Mouse (Mus musculus): Measurements from ENCODE around the gene Afap1. TPM values are rescaled to one million over a fixed set of nuclear protein-coding genes. Genes with fewer than 3 reads are reported as not detected.

Gene Afap1
- polyA plus RNA-seq, 2 experiments: 19.5 to 20.4 TPM

DNA sequence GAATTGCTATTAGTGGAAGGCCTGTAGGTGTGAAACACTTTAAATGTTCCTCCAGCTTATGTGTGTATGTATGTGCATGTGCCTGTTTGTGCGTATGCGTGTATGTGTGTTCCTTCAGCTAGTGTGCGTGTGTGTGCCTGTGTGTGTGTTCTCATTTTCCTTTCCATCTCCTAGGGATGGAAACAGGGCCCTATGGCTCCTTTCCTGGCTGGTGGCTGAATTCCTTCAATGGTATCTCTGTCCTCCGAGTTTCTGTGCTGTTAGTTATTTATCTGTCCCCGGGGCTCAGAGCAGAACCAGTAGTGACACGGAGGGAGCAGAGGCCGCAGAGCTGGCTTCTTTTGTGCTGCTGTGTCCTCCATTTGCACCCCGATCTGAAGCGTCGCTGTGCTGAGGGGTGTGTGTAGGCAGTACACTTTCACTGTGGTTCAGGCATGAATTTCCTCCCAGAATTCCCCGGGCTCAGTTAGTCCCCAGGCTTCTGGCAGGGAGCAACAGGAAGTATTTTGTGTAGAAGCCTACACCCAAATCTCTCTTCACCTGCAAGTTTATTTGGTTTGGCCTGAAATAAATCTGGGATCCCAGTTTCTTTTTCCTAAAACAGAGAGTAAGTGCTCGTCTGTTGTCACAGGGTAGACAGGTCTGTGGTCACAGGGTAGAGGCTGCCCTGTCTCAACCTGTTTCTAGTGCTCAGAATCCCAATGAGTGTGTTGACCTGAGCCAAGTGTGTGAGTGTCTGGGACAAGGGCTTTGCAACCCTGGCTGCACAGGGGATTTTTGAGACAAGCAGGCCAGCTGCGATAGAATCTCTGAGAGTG lies 15.7 kb downstream of the Afap1 start:
- peak overlapping the region; percentile 30 for H3K27ac ChIP-seq (replicated peaks; ENCODE audit: low read depth, low read length)
- no peak for ATAC-seq (ENCODE audit: low FRiP score, low read depth)
- TF ChIP-seq POLR2A (IDR thresholded peaks at IDR 0.05; ENCODE audit: borderline replicate concordance, extremely low read depth, insufficient read depth, insufficient read length): no peak
- H3K27me3 ChIP-seq (ENCODE audit: control insufficient read depth, insufficient read depth, low read length): no peaks in the 10 kb centered on the region
- WGBS: 62% methylated on average over 13 of the region's 13 CpGs
- H3K4me2 ChIP-seq (replicated peaks; ENCODE audit: low read depth, low read length, severe bottlenecking): no peak overlapping the region
- DNase-seq (ENCODE audit: low spot score): no peak
- no peaks in the 10 kb centered on the region for H3K9me3 ChIP-seq (ENCODE audit: control insufficient read depth, low read length)
- H3K4me1 ChIP-seq (ENCODE audit: control insufficient read depth, insufficient read depth, low read length): peaks cover 41% of the 10 kb centered on the region
- peaks cover 9% of the 10 kb centered on the region for H3K36me3 ChIP-seq (ENCODE audit: control insufficient read depth, insufficient read depth, low read length)
- peak overlapping the region; percentile 25; the same call in 1 of the 2 replicates for H3K9ac ChIP-seq (ENCODE audit: low read depth, low read length, severe bottlenecking)
- no peak overlapping the region for H3K4me3 ChIP-seq (replicated peaks; ENCODE audit: low read length)

DNA sequence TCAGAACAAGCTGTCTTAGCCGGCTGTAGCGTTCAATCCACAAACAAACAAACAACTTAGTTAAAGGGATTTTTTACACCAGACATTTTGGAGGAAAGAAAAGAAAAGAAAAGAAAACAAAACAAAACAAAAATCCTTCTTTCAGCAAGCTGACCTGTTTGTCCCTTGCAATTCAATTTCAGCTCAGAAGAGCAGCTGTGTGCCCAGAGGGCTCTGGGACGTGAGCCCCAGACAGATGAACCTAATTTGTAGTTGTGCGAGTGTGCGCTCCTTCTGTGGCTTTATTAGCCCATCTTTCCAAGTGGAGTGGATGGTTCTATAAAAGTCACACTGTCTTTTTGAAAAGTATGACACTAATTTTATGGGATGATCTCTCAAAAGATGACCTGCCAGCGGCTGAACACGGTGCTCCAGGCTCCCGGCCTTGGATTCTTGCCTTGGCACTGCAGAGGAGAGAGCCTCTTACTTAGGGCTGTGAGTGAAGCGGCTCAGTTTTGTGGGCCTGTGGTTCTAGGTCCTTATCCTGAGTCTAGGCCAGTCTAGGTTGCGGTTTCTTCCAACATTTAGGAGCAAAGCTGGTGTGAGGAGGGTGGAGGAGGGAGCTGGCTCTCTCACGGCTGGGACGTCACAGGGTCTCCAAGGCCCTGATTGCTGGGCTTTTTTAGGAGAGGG lies 22.6 kb downstream of the Afap1 start:
- H3K9me3 ChIP-seq (ENCODE audit: control insufficient read depth, low read length): no peaks in the 10 kb centered on the region
- no peaks in the 10 kb centered on the region; the same call in 1 of the 2 replicates for H3K36me3 ChIP-seq (ENCODE audit: control insufficient read depth, insufficient read depth, low read length)
- no peak overlapping the region for H3K4me3 ChIP-seq (replicated peaks; ENCODE audit: low read length)
- H3K27me3 ChIP-seq (ENCODE audit: control insufficient read depth, insufficient read depth, low read length): no peaks in the 10 kb centered on the region
- DNase-seq (ENCODE audit: low spot score) (no peak), ATAC-seq (ENCODE audit: low FRiP score, low read depth) (no peak)
- peaks cover 32% of the 10 kb centered on the region for H3K4me1 ChIP-seq (ENCODE audit: control insufficient read depth, insufficient read depth, low read length)
- 61% methylated on average over 12 of the region's 12 CpGs for WGBS
- H3K9ac ChIP-seq (ENCODE audit: low read depth, low read length, severe bottlenecking): no peak overlapping the region
- H3K27ac ChIP-seq (replicated peaks; ENCODE audit: low read depth, low read length): no peak overlapping the region
- H3K4me2 ChIP-seq (replicated peaks; ENCODE audit: low read depth, low read length, severe bottlenecking): no peak overlapping the region
- TF ChIP-seq POLR2A (IDR thresholded peaks at IDR 0.05; ENCODE audit: borderline replicate concordance, extremely low read depth, insufficient read depth, insufficient read length): no peak

DNA sequence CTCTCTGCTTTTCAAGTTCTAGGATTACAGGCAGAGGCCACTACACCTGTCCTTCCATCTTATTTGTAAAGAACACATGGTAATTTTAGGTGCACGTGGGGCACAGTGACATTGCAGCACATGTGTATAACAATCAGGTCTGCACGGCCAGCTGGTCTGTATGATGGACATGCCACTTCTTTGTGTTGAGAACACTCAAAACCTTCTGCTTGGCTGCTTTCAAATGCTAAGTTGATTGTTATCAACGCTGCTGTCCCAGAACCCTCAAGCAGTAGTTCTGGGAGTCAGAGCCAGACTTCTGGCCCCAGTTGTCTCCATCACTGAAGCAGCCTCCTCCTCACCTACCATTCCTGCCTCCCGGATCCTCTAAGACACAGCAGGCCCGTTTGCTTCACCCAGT lies 23.5 kb downstream of the Afap1 start:
- H3K9ac ChIP-seq (ENCODE audit: low read depth, low read length, severe bottlenecking): no peak overlapping the region
- no peak overlapping the region for H3K4me2 ChIP-seq (replicated peaks; ENCODE audit: low read depth, low read length, severe bottlenecking)
- H3K36me3 ChIP-seq (ENCODE audit: control insufficient read depth, insufficient read depth, low read length): no peaks in the 10 kb centered on the region; the same call in 1 of the 2 replicates
- DNase-seq (ENCODE audit: low spot score) (no peak), ATAC-seq (ENCODE audit: low FRiP score, low read depth) (no peak)
- H3K27me3 ChIP-seq (ENCODE audit: control insufficient read depth, insufficient read depth, low read length): no peaks in the 10 kb centered on the region
- H3K4me1 ChIP-seq (ENCODE audit: control insufficient read depth, insufficient read depth, low read length): peaks cover 40% of the 10 kb centered on the region
- H3K4me3 ChIP-seq (replicated peaks; ENCODE audit: low read length): no peak overlapping the region
- no peaks in the 10 kb centered on the region for H3K9me3 ChIP-seq (ENCODE audit: control insufficient read depth, low read length)
- TF ChIP-seq POLR2A (IDR thresholded peaks at IDR 0.05; ENCODE audit: borderline replicate concordance, extremely low read depth, insufficient read depth, insufficient read length): no peak
- 80% methylated on average over 5 of the region's 5 CpGs for WGBS
- H3K27ac ChIP-seq (replicated peaks; ENCODE audit: low read depth, low read length): no peak overlapping the region

DNA sequence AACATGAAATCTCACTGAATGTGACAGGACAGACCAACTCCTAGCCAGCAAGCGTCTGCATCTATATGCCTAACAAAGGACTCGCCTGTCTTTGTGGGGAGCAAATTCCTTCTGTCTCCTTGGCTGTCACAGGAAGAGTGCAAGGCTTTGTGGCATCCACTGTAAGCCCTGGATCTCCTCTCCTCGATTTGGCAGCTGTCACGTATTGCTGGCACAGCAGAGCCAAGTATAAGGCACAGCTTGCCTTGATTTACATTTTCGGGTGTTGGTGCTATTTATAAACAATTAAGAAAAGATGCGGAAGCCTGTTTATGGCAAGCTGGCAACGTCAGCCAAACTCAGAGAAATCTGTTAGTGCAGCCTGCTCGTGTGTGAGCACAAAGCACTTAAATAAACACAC lies 25.3 kb downstream of the Afap1 start:
- Histone ChIP-seq H3K4me1 (ENCODE audit: control insufficient read depth, insufficient read depth, low read length) (peaks cover 51% of the 10 kb centered on the region), H3K36me3 (ENCODE audit: control insufficient read depth, insufficient read depth, low read length) (no peaks in the 10 kb centered on the region), H3K9me3 (ENCODE audit: control insufficient read depth, low read length) (no peaks in the 10 kb centered on the region), H3K27me3 (ENCODE audit: control insufficient read depth, insufficient read depth, low read length) (no peaks in the 10 kb centered on the region), H3K9ac (ENCODE audit: low read depth, low read length, severe bottlenecking) (0 out of 2 replicates have a peak overlapping the region, but pooled peaks have one; percentile 7), H3K27ac (replicated peaks; ENCODE audit: low read depth, low read length) (peak overlapping the region; percentile 55), H3K4me2 (replicated peaks; ENCODE audit: low read depth, low read length, severe bottlenecking) (no peak overlapping the region), H3K4me3 (replicated peaks; ENCODE audit: low read length) (no peak overlapping the region)
- no peak for TF ChIP-seq POLR2A (IDR thresholded peaks at IDR 0.05; ENCODE audit: borderline replicate concordance, extremely low read depth, insufficient read depth, insufficient read length)
- peak; percentile 15 for DNase-seq (ENCODE audit: low spot score)
- WGBS: 20% methylated on average over 8 of the region's 8 CpGs
- no peak for ATAC-seq (ENCODE audit: low FRiP score, low read depth)

DNA sequence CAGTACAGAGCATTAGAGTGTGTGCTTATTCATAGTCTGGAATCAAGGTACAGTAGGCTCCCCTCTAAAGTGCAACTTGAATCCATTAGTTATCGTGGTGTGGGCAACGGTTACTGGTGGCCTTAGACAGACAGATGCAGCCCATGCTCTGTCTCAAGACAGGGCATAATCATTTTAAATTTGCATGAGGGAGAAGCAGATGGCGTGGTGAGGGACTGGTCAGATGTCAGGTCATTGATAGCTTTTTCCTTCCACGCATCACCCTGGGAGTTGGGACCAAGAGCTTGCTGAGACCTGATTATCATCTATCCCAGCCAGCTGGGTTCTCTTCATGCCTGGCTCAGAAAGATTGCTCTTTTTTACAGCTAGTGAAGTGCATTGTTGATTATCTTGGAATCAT lies 27.0 kb downstream of the Afap1 start:
- 76% methylated on average over 4 of the region's 4 CpGs for WGBS
- no peaks in the 10 kb centered on the region for H3K36me3 ChIP-seq (ENCODE audit: control insufficient read depth, insufficient read depth, low read length)
- TF ChIP-seq POLR2A (IDR thresholded peaks at IDR 0.05; ENCODE audit: borderline replicate concordance, extremely low read depth, insufficient read depth, insufficient read length): no peak
- H3K27me3 ChIP-seq (ENCODE audit: control insufficient read depth, insufficient read depth, low read length): no peaks in the 10 kb centered on the region
- H3K4me1 ChIP-seq (ENCODE audit: control insufficient read depth, insufficient read depth, low read length): peaks cover 65% of the 10 kb centered on the region
- H3K9me3 ChIP-seq (ENCODE audit: control insufficient read depth, low read length): no peaks in the 10 kb centered on the region
- H3K4me3 ChIP-seq (replicated peaks; ENCODE audit: low read length): no peak overlapping the region
- no peak overlapping the region for H3K27ac ChIP-seq (replicated peaks; ENCODE audit: low read depth, low read length)
- no peak overlapping the region for H3K4me2 ChIP-seq (replicated peaks; ENCODE audit: low read depth, low read length, severe bottlenecking)
- no peak for ATAC-seq (ENCODE audit: low FRiP score, low read depth)
- H3K9ac ChIP-seq (ENCODE audit: low read depth, low read length, severe bottlenecking): no peak overlapping the region
- no peak for DNase-seq (ENCODE audit: low spot score)
